Mouse (Mus musculus) ovary, adult 10 weeks (tissue): ENCODE results near the gene Reps1. TPM values are rescaled to one million over a fixed set of nuclear protein-coding genes. Genes with fewer than 3 reads are reported as not detected.

ENCODE experiments used
- polyA plus RNA-seq: library from polyadenylated mRNA; stranded (reverse); fragments of 350-450 nt; fragmentation: Illumina TruSeq; extraction: RNeasy Lipid Tissue Mini Kit (QIAGEN cat#74804); gene quantifications from one replicate; pipeline ENCODE4 v1.2.3, GENCODE M21; 2014

Gene Reps1
- polyA plus RNA-seq: 60.2 TPM

DNA sequence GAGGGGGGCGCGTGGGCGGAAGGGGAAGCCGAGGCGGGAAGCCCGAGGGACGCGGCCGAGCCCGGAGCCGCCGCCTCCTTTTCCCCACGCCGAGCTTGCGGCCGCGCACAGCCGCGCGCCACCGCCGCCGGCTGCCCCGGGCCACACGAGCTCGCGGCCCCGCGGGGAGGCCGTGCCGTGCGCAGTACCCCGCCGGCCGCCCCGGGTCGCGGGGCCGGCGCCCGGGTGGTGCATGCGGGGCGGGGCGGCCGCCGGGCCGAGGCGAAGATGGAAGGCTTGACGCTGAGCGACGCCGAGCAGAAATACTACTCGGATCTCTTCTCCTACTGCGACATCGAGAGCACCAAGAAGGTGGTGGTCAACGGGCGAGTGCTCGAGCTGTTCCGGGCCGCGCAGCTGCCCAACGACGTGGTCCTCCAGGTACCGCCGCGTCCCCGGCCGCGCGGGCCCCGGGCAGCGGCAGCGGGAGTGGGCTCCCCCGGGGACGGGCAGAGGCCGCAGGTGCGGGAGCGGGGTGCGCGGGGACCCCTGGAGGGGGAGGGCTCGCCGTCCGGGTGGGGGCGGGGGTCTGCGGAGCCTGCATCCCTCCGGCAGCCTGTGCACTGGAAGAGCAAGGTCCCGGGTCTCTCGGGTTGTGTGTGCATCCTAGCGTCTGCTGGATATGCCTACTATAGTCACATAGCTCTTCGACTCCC, at the start of gene Reps1:
TSS of gene Reps1 (plus strand) at position 166 of the 695 bp plus-strand sequence.

DNA sequence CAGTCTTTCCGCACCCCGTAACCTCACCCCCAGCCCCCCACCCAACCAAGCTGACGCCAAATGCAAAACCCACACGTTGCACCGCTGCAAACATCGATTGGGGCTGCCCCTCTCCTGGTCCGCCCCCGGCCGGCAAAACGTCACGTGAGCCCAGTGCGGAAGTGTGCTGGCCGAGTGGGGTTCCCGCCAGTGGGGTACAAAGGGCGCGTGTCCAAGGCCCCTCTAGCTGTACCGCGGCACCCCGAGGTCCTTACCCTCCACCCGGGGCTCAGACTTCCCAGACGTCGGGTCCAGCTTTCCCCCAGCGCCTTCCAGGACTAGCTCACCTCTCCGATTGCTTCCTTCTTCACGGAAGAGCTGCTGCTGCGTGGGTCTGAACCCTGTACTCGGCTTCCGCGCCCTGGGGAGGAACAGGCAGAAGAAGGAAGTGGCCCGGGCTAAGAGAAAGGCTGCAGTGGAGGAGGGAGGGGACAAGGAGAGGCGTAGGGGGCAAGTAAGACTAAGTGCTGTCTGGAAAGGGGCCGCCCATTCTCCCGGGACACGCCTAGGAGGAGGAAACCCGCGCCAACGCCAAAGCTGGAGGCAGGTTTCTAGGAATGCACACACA, 32.8 kb upstream of the Reps1 start, which contains the start of gene Abracl:
TSS of gene Abracl (minus strand) at position 548 of the 607 bp plus-strand sequence.

Other genes starting within 250 kb of the Reps1 start
- gene Heca, start 107.8 kb upstream of the Reps1 start, polyA plus RNA-seq: 105 TPM
- 256 TPM for gene Abracl, start 32.6 kb upstream of the Reps1 start, polyA plus RNA-seq
- gene Ect2l, start 155.0 kb downstream of the Reps1 start, polyA plus RNA-seq: 2.2 TPM
- 6.8 TPM for gene Ccdc28a, start 179.1 kb downstream of the Reps1 start, polyA plus RNA-seq